Mouse (Mus musculus): Measurements from ENCODE around the gene Nuak1. TPM values are rescaled to one million over a fixed set of nuclear protein-coding genes. Genes with fewer than 3 reads are reported as not detected.

Gene Nuak1
- total and polyA plus RNA-seq, 2 experiments from 2014 or later = 2.7 to 37.9 TPM

DNA sequence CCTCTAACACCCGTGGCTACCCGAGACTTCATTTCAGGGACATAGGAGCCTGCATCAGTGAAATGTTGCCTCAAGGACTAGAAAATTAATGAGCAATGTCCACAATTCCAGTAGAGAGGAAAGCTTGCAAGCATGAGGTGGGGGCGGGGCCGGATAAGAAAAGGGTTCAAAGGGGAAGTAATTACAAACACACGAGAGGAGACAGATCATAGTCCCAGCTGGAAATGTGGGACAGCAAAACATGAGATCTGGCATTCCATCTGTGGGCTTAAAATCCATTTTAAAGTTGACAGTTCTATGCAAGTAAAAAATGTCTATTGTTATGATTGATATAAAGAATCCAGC is 40.9 kb upstream of the Nuak1 start:
- WGBS = 57% methylated on average over 5 of the region's 5 CpGs
- Histone ChIP-seq H3K36me3 (ENCODE audit: insufficient read depth, low read length) (no peaks in the 10 kb centered on the region), H3K9me3 (ENCODE audit: low read length) (no peaks in the 10 kb centered on the region), H3K4me2 (ENCODE audit: low read depth, low read length, poor library complexity, severe bottlenecking) (no peak overlapping the region), H3K27ac (ENCODE audit: low read depth, low read length) (no peak overlapping the region), H3K9ac (replicated peaks; ENCODE audit: low read length, poor library complexity, severe bottlenecking) (no peak overlapping the region), H3K4me1 (ENCODE audit: insufficient read depth, low read length) (no peaks in the 10 kb centered on the region), H3K27me3 (ENCODE audit: insufficient read depth, low read length) (no peaks in the 10 kb centered on the region), H3K4me3 (ENCODE audit: low read depth, low read length) (no peak overlapping the region)
- DNase-seq (ENCODE audit: low spot score) (no peak), ATAC-seq (ENCODE audit: low FRiP score) (no peak)
- no peak for TF ChIP-seq CTCF (IDR thresholded peaks at IDR 0.05)

DNA sequence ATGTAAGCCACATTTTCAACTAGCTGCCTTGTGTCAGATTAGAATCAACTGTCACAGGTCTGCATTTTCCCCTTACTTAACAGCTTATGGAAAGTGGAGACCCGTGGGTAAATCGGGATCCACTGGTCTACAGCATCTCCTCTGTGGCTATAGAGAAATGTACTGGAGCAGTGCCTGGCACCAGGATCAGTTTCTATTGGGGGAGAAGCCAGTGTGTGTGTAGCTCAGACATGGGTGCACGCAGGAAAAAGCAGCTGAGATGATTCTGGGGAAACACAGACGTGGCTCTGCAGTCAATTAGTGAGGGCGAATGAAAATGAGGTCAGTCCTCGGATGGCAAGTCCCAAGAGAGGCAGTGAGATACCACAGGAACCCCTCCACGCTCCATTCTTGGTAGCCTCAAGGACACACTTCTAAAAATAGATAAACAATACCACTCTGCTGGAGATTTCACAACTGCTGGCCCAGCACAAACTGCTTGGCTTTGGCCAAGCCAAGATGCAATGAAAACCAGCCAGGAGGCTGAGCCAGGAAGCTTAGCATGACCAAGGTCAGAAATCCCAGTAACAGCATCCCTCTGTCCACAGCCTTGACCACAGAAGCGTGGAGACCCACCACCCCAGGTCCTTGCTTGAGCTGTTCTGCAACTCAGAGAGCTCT is 40.4 kb upstream of the Nuak1 start:
- H3K36me3 ChIP-seq (ENCODE audit: insufficient read depth, low read length) = no peaks in the 10 kb centered on the region
- no peak for ATAC-seq (ENCODE audit: low FRiP score)
- no peak for TF ChIP-seq CTCF (IDR thresholded peaks at IDR 0.05)
- no peak overlapping the region for H3K27ac ChIP-seq (ENCODE audit: low read depth, low read length)
- no peaks in the 10 kb centered on the region for H3K4me1 ChIP-seq (ENCODE audit: insufficient read depth, low read length)
- no peaks in the 10 kb centered on the region for H3K9me3 ChIP-seq (ENCODE audit: low read length)
- H3K4me3 ChIP-seq (ENCODE audit: low read depth, low read length) = no peak overlapping the region
- DNase-seq (ENCODE audit: low spot score) = no peak
- no peaks in the 10 kb centered on the region for H3K27me3 ChIP-seq (ENCODE audit: insufficient read depth, low read length)
- WGBS = 59% methylated on average over 8 of the region's 8 CpGs
- H3K9ac ChIP-seq (replicated peaks; ENCODE audit: low read length, poor library complexity, severe bottlenecking) = no peak overlapping the region
- H3K4me2 ChIP-seq (ENCODE audit: low read depth, low read length, poor library complexity, severe bottlenecking) = no peak overlapping the region

- TF ChIP-seq CTCF (IDR thresholded peaks at IDR 0.05) = no peak
- Histone ChIP-seq H3K4me3 (ENCODE audit: low read depth, low read length) (no peak overlapping the region), H3K4me1 (ENCODE audit: insufficient read depth, low read length) (no peaks in the 10 kb centered on the region), H3K9me3 (ENCODE audit: low read length) (no peaks in the 10 kb centered on the region), H3K4me2 (ENCODE audit: low read depth, low read length, poor library complexity, severe bottlenecking) (no peak overlapping the region), H3K9ac (replicated peaks; ENCODE audit: low read length, poor library complexity, severe bottlenecking) (no peak overlapping the region), H3K27me3 (ENCODE audit: insufficient read depth, low read length) (no peaks in the 10 kb centered on the region), H3K27ac (ENCODE audit: low read depth, low read length) (no peak overlapping the region), H3K36me3 (ENCODE audit: insufficient read depth, low read length) (no peaks in the 10 kb centered on the region)
- ATAC-seq (ENCODE audit: low FRiP score) = no peak
- 66% methylated on average over 4 of the region's 4 CpGs for WGBS
- DNase-seq (ENCODE audit: low spot score) = no peak
Observed at GRCm38 (mm10) chr10:84480146-84480545, 39.7 kb upstream of the Nuak1 start.

GRCm38 (mm10) chr10:84477613-84478076 is 37.2 kb upstream of the Nuak1 start:
- H3K27ac ChIP-seq (ENCODE audit: low read depth, low read length) = no peak overlapping the region
- H3K9me3 ChIP-seq (ENCODE audit: low read length) = no peaks in the 10 kb centered on the region
- no peak overlapping the region for H3K9ac ChIP-seq (replicated peaks; ENCODE audit: low read length, poor library complexity, severe bottlenecking)
- H3K4me1 ChIP-seq (ENCODE audit: insufficient read depth, low read length) = no peaks in the 10 kb centered on the region
- TF ChIP-seq CTCF (IDR thresholded peaks at IDR 0.05) = no peak
- no peaks in the 10 kb centered on the region for H3K36me3 ChIP-seq (ENCODE audit: insufficient read depth, low read length)
- no peaks in the 10 kb centered on the region for H3K27me3 ChIP-seq (ENCODE audit: insufficient read depth, low read length)
- no peak for DNase-seq (ENCODE audit: low spot score)
- peak; percentile 20; the same call in 1 of the 2 replicates for ATAC-seq (ENCODE audit: low FRiP score)
- WGBS = 18% methylated on average over 3 of the region's 3 CpGs
- H3K4me2 ChIP-seq (ENCODE audit: low read depth, low read length, poor library complexity, severe bottlenecking) = no peak overlapping the region
- no peak overlapping the region for H3K4me3 ChIP-seq (ENCODE audit: low read depth, low read length)

GRCm38 (mm10) chr10:84477045-84477612 is 36.7 kb upstream of the Nuak1 start:
- no peaks in the 10 kb centered on the region for H3K4me1 ChIP-seq (ENCODE audit: insufficient read depth, low read length)
- H3K27me3 ChIP-seq (ENCODE audit: insufficient read depth, low read length) = no peaks in the 10 kb centered on the region
- ATAC-seq (ENCODE audit: low FRiP score) (no peak), DNase-seq (ENCODE audit: low spot score) (no peak)
- no peak overlapping the region for H3K4me2 ChIP-seq (ENCODE audit: low read depth, low read length, poor library complexity, severe bottlenecking)
- no peak for TF ChIP-seq CTCF (IDR thresholded peaks at IDR 0.05)
- no peak overlapping the region for H3K4me3 ChIP-seq (ENCODE audit: low read depth, low read length)
- H3K27ac ChIP-seq (ENCODE audit: low read depth, low read length) = no peak overlapping the region
- no peaks in the 10 kb centered on the region for H3K36me3 ChIP-seq (ENCODE audit: insufficient read depth, low read length)
- 40% methylated on average over 4 of the region's 4 CpGs for WGBS
- H3K9ac ChIP-seq (replicated peaks; ENCODE audit: low read length, poor library complexity, severe bottlenecking) = no peak overlapping the region
- H3K9me3 ChIP-seq (ENCODE audit: low read length) = no peaks in the 10 kb centered on the region

- no peak for TF ChIP-seq CTCF (IDR thresholded peaks at IDR 0.05)
- H3K9ac ChIP-seq (replicated peaks; ENCODE audit: low read length, poor library complexity, severe bottlenecking) = no peak overlapping the region
- H3K36me3 ChIP-seq (ENCODE audit: insufficient read depth, low read length) = no peaks in the 10 kb centered on the region
- no peak overlapping the region for H3K4me3 ChIP-seq (ENCODE audit: low read depth, low read length)
- no peak overlapping the region for H3K27ac ChIP-seq (ENCODE audit: low read depth, low read length)
- no peaks in the 10 kb centered on the region for H3K27me3 ChIP-seq (ENCODE audit: insufficient read depth, low read length)
- WGBS = 28% methylated on average over 6 of the region's 6 CpGs
- H3K4me1 ChIP-seq (ENCODE audit: insufficient read depth, low read length) = no peaks in the 10 kb centered on the region
- no peak for DNase-seq (ENCODE audit: low spot score)
- H3K4me2 ChIP-seq (ENCODE audit: low read depth, low read length, poor library complexity, severe bottlenecking) = no peak overlapping the region
- no peaks in the 10 kb centered on the region for H3K9me3 ChIP-seq (ENCODE audit: low read length)
- ATAC-seq (ENCODE audit: low FRiP score) = no peak
Observed at GRCm38 (mm10) chr10:84467555-84468164, 27.3 kb upstream of the Nuak1 start.

Data from midbrain, postnatal 0 days (tissue).